Mouse (Mus musculus): ENCODE measurements around the gene Sgms1.

The Sgms1 gene

GRCm38 (mm10) chr19:32088570-32088969 is 300.9 kb downstream of the Sgms1 start:
- WGBS = 90% methylated on average over 1 of the region's 1 CpGs

GRCm38 (mm10) chr19:32087736-32088470 is 301.6 kb downstream of the Sgms1 start:
- 82% methylated on average over 6 of the region's 6 CpGs for WGBS

- WGBS = 97% methylated on average over 1 of the region's 1 CpGs
Measured at GRCm38 (mm10) chr19:32084813-32085212, 304.7 kb downstream of the Sgms1 start.

Measured in cerebral cortex, adult 2 months (tissue).